Mouse (Mus musculus) CH12.LX (cell line): Measurements from ENCODE around the gene Gpbar1. TPM values are rescaled to one million over a fixed set of nuclear protein-coding genes. Genes with fewer than 3 reads are reported as not detected.

Experiments used
- DNase-seq: peaks from one replicate; pipeline ENCODE4 v3.0.0-alpha.2; 2013; ENCODE audit errors: extremely low read depth
- H3K27ac ChIP-seq: 2 replicates; pipeline ENCODE4 v1.5.1; 2012; ENCODE audit warnings: low read depth, mild to moderate bottlenecking, control low read depth, moderate library complexity; ENCODE audit not compliant: insufficient read depth
- H3K27me3 ChIP-seq: replicated peaks from 2 replicates; pipeline ENCODE3; 2012; ENCODE audit warnings: inconsistent platforms
- H3K36me3 ChIP-seq, 2 experiments: replicated peaks in 1 of 2; 2 replicates each; pipeline versions ENCODE3 to v1.6.1; 2012; ENCODE audit warnings: inconsistent platforms in 1 of 2, low read length in 1 of 2, mild to moderate bottlenecking in 1 of 2, mixed read lengths in 1 of 2, moderate library complexity in 1 of 2; ENCODE audit not compliant: control insufficient read depth in 1 of 2, insufficient read depth in 1 of 2
- H3K4me1 ChIP-seq, 2 experiments: 2 replicates each; pipeline ENCODE4 v1.6.1; 2012; ENCODE audit warnings: inconsistent platforms in 1 of 2, moderate library complexity in 1 of 2; ENCODE audit not compliant: insufficient read depth in 2 of 2, control insufficient read depth in 1 of 2
- H3K4me2 ChIP-seq: 2 replicates; pipeline ENCODE4 v1.6.1; 2012; ENCODE audit warnings: low read depth, mild to moderate bottlenecking, control low read depth; ENCODE audit not compliant: poor library complexity, insufficient read depth, severe bottlenecking
- H3K4me3 ChIP-seq, 3 experiments: fragments of 150-350 bp in 1 of 3; sonication (generic) in 1 of 3; replicated peaks in 1 of 3; 2 replicates each; pipeline versions ENCODE3 to v1.5.1; 2011 to 2012; ENCODE audit warnings: low read depth in 2 of 3, low read length in 2 of 3, mild to moderate bottlenecking in 2 of 3, moderate library complexity in 2 of 3, control low read depth in 1 of 3, improper control_type of control experiment in 1 of 3, inconsistent platforms in 1 of 3, mixed read lengths in 1 of 3; ENCODE audit not compliant: poor library complexity in 1 of 3
- H3K79me2 ChIP-seq: replicated peaks from 2 replicates; pipeline ENCODE4 v1.6.1; 2012; ENCODE audit warnings: mild to moderate bottlenecking, moderate library complexity; ENCODE audit not compliant: control insufficient read depth, poor library complexity, insufficient read depth, severe bottlenecking; ENCODE audit errors: extremely low read depth
- H3K9ac ChIP-seq: 2 replicates; pipeline ENCODE4 v1.6.1; 2012; ENCODE audit warnings: low read depth, mild to moderate bottlenecking, control low read depth, moderate library complexity; ENCODE audit not compliant: insufficient read depth
- H3K9me3 ChIP-seq: replicated peaks from 2 replicates; pipeline ENCODE3; 2012; ENCODE audit warnings: low read length, inconsistent platforms, mixed read lengths
- BHLHE40 ChIP-seq: IDR thresholded peaks from 2 replicates; pipeline ENCODE4 v1.6.1; 2011; ENCODE audit warnings: mild to moderate bottlenecking, low read depth, low read length, improper control_type of control experiment
- CHD1 ChIP-seq: IDR thresholded peaks from 2 replicates; pipeline ENCODE4 v1.6.1; 2012; ENCODE audit warnings: low read depth, low read length, improper control_type of control experiment, inconsistent platforms
- CHD2 ChIP-seq: IDR thresholded peaks from 2 replicates; pipeline ENCODE4 v1.6.1; 2011; ENCODE audit warnings: low read length, improper control_type of control experiment
- CTCF ChIP-seq, 2 experiments: IDR thresholded peaks in 1 of 2; conservative IDR thresholded peaks in 1 of 2; 2 replicates each; pipeline ENCODE4 v1.5.1; 2011 to 2012; ENCODE audit warnings: low read depth in 2 of 2, low read length in 2 of 2, improper control_type of control experiment in 1 of 2, inconsistent platforms in 1 of 2, mild to moderate bottlenecking in 1 of 2, moderate library complexity in 1 of 2
- ELF1 ChIP-seq: IDR thresholded peaks from 2 replicates; pipeline ENCODE4 v1.6.1; 2014; ENCODE audit warnings: low read depth, mild to moderate bottlenecking, inconsistent platforms, low read length, improper control_type of control experiment
- EP300 ChIP-seq: IDR thresholded peaks from 2 replicates; pipeline ENCODE4 v1.6.1; 2011; ENCODE audit warnings: low read length, improper control_type of control experiment
- JUN ChIP-seq: IDR thresholded peaks from 2 replicates; pipeline ENCODE4 v1.6.1; 2011; ENCODE audit warnings: low read depth, mild to moderate bottlenecking, low read length, improper control_type of control experiment, moderate library complexity; ENCODE audit not compliant: insufficient read depth
- MAFK ChIP-seq: IDR thresholded peaks from 2 replicates; pipeline ENCODE4 v1.6.1; 2011; ENCODE audit warnings: low read length, improper control_type of control experiment; ENCODE audit not compliant: insufficient replicate concordance
- MAX ChIP-seq: IDR thresholded peaks from 2 replicates; pipeline ENCODE4 v1.6.1; 2011; ENCODE audit warnings: low read length, improper control_type of control experiment
- MAZ ChIP-seq: IDR thresholded peaks from 2 replicates; pipeline ENCODE4 v1.6.1; 2012; ENCODE audit warnings: low read depth, mild to moderate bottlenecking, inconsistent platforms, low read length, improper control_type of control experiment, moderate library complexity
- MEF2A ChIP-seq: IDR thresholded peaks from 2 replicates; pipeline ENCODE4 v1.6.1; 2014; ENCODE audit warnings: low read depth, mild to moderate bottlenecking, inconsistent platforms, low read length, improper control_type of control experiment, borderline replicate concordance
- MXI1 ChIP-seq: IDR thresholded peaks from 2 replicates; pipeline ENCODE4 v1.6.1; 2011; ENCODE audit warnings: mild to moderate bottlenecking, low read depth, low read length, improper control_type of control experiment
- NELFE ChIP-seq: IDR thresholded peaks from 2 replicates; pipeline ENCODE4 v1.6.1; 2011; ENCODE audit warnings: low read depth, low read length, improper control_type of control experiment
- NRF1 ChIP-seq: IDR thresholded peaks from 2 replicates; pipeline ENCODE4 v1.6.1; 2014; ENCODE audit warnings: low read depth, mild to moderate bottlenecking, inconsistent platforms, low read length, improper control_type of control experiment, moderate library complexity
- POLR2A ChIP-seq: IDR thresholded peaks from 2 replicates; pipeline ENCODE4 v1.6.1; 2011; ENCODE audit warnings: low read depth, mild to moderate bottlenecking, improper control_type of control experiment, low read length
- RCOR1 ChIP-seq: conservative IDR thresholded peaks from 2 replicates; pipeline ENCODE4 v1.6.1; 2012; ENCODE audit warnings: low read depth, mild to moderate bottlenecking, inconsistent platforms, low read length, improper control_type of control experiment
- SIN3A ChIP-seq: IDR thresholded peaks from 2 replicates; pipeline ENCODE4 v1.6.1; 2012; ENCODE audit warnings: low read length, improper control_type of control experiment, inconsistent platforms
- TBP ChIP-seq: conservative IDR thresholded peaks from 2 replicates; pipeline ENCODE4 v1.6.1; 2011; ENCODE audit warnings: low read depth, low read length, improper control_type of control experiment
- TCF12 ChIP-seq: IDR thresholded peaks from 2 replicates; pipeline ENCODE4 v1.6.1; 2014; ENCODE audit warnings: low read depth, mild to moderate bottlenecking, inconsistent platforms, low read length, improper control_type of control experiment
- UBTF ChIP-seq: IDR thresholded peaks from 2 replicates; pipeline ENCODE4 v1.6.1; 2012; ENCODE audit warnings: low read depth, mild to moderate bottlenecking, inconsistent platforms, low read length, improper control_type of control experiment, moderate library complexity
- ZC3H11A ChIP-seq: IDR thresholded peaks from 2 replicates; pipeline ENCODE4 v1.6.1; 2012; ENCODE audit warnings: low read depth, mild to moderate bottlenecking, inconsistent platforms, low read length, improper control_type of control experiment
- ZKSCAN1 ChIP-seq: IDR thresholded peaks from 2 replicates; pipeline ENCODE4 v1.6.1; 2012; ENCODE audit warnings: low read depth, inconsistent platforms, low read length, improper control_type of control experiment, borderline replicate concordance
- ZMIZ1 ChIP-seq: IDR thresholded peaks from 2 replicates; pipeline ENCODE4 v1.6.1; 2012; ENCODE audit warnings: low read depth, mild to moderate bottlenecking, inconsistent platforms, low read length, improper control_type of control experiment
- ZNF384 ChIP-seq: IDR thresholded peaks from 2 replicates; pipeline ENCODE4 v1.6.1; 2012; ENCODE audit warnings: low read depth, low read length, improper control_type of control experiment, inconsistent platforms
- dilution Hi-C: fragments of 300-500 bp; cut with MboI; formaldehyde crosslinking; loops from 2 replicates; pipeline ENCODE4 v1.14.3; 2020; ENCODE audit warnings: low sequenced_read_pairs; ENCODE audit not compliant: extremely low pct_unique_long_range_greater_than_20kb, extremely low pct_ligation_motif_present
- in situ Hi-C: fragments of 300-500 bp; cut with MboI; formaldehyde crosslinking; loops from 3 replicates; pipeline ENCODE4 v1.14.3; 2019; ENCODE audit warnings: low sequenced_read_pairs, low pct_ligation_motif_present, low pct_unique_long_range_greater_than_20kb, mixed read lengths
- polyA plus RNA-seq: library from polyadenylated mRNA; unstranded; fragments of >175 nt; gene quantifications from 2 replicates; pipeline ENCODE4 v1.2.1, GENCODE M21; 2012; ENCODE audit warnings: low read depth; ENCODE audit not compliant: insufficient read length
- total RNA-seq, 2 experiments: library from RNA; depleted of rRNA; stranded (reverse); fragments of 300-350 nt in 1 of 2; fragments of >200 nt in 1 of 2; gene quantifications; 2 replicates each; pipeline ENCODE4 v1.2.3; 2012 to 2014

Gene Gpbar1
- total and polyA plus RNA-seq, 3 experiments = not detected

- H3K79me2 ChIP-seq = peaks cover 24% of the 10 kb centered on the region
- peak; percentile 52 for DNase-seq
- peak overlapping the region; percentile 91 for H3K4me2 ChIP-seq
- H3K9ac ChIP-seq = peak overlapping the region; percentile 61
- peaks cover 14 to 67% of the 10 kb centered on the region in 2 experiments for H3K4me1 ChIP-seq
- peak overlapping the region; percentile 39 for H3K27ac ChIP-seq
- no peaks in the 10 kb centered on the region for H3K27me3 ChIP-seq
- peaks cover 2% of the 10 kb centered on the region for H3K9me3 ChIP-seq
- dilution Hi-C loops = no loop called here
- in situ Hi-C loops = no loop called here
- TF ChIP-seq ZKSCAN1 (no peak), JUN (no peak), NRF1 (no peak), ZC3H11A (no peak), CHD1 (0 out of 2 replicates have a peak, but pooled peaks have one; percentile 74), TCF12 (no peak; the same call in 1 of the 2 replicates), NELFE (0 out of 2 replicates have a peak, but pooled peaks have one; percentile 21), CTCF (conservative IDR thresholded peaks at IDR 0.05 in 1 of 2, IDR thresholded peaks at IDR 0.05 in 1 of 2; ENCODE audit: low read depth in 2 of 2, low read length in 2 of 2) (0 out of 4 replicates have a peak, but pooled peaks of 1 of the 2 experiments have one; percentile 1), CHD2 (no peak), ZMIZ1 (peak; percentile 66; the same call in 1 of the 2 replicates), POLR2A (peak; percentile 63; the same call in 1 of the 2 replicates), ELF1 (peak; percentile 44), RCOR1 (no peak), MXI1 (peak; percentile 54; the same call in 1 of the 2 replicates), TBP (no peak), MAFK (no peak), MEF2A (no peak), SIN3A (peak; percentile 38), EP300 (no peak), BHLHE40 (peak; percentile 50), MAZ (no peak; the same call in 1 of the 2 replicates), MAX (peak; percentile 81), UBTF (peak; percentile 69; the same call in 1 of the 2 replicates), ZNF384 (no peak)
- peaks cover 0 to 26% of the 10 kb centered on the region in 2 experiments for H3K36me3 ChIP-seq
- H3K4me3 ChIP-seq = peak overlapping the region; percentile 75 to 91 (median 79)
Observed at GRCm38 (mm10) chr1:74303509-74304338, 25.4 kb downstream of the Gpbar1 start.
